Mouse (Mus musculus): ENCODE measurements at regions not wholly inside any gene's neighbourhood (a gene's known extent, or its start where the extent isn't known, plus 50 kb on each side); places are given as distances from the start of the nearest gene placed in this dataset.

DNA sequence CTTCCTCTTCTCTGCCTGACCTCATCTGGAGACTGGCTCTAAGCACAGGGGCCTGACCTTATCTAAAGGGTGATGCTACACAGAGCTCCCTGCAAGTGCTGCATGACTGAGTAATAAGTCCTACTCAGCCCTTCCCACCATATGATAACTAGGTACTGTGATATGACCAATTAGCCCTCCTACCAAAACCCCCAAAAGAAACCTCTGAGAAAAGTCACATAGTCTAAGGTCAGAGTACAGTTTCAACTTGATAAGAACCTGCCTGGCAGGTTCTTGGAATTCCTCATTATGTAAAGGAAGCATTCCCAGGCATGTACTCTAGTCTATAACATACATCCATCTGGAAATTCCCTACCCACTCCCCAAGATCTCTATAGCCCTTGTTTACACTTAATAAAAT is 318.0 kb upstream of the C030005K15Rik start:
- Histone ChIP-seq H3K27me3 (ENCODE audit: insufficient read depth, low read length) (no peaks in the 10 kb centered on the region), H3K4me3 (ENCODE audit: low read depth, low read length) (no peak overlapping the region), H3K9me3 (replicated peaks) (no peaks in the 10 kb centered on the region), H3K36me3 (replicated peaks) (no peaks in the 10 kb centered on the region), H3K4me1 (ENCODE audit: insufficient read depth, low read depth, low read length) (no peaks in the 10 kb centered on the region)
- DNase-seq (ENCODE audit: low spot score) (no peak), ATAC-seq (ENCODE audit: extremely low read depth, insufficient number of reproducible peaks, low FRiP score, poor library complexity, severe bottlenecking) (no peak)
- TF ChIP-seq POLR2AphosphoS5 (IDR thresholded peaks at IDR 0.05; ENCODE audit: insufficient replicate concordance, low read depth, low read length): no peak
- TF ChIP-seq GATA2 (IDR thresholded peaks at IDR 0.05; ENCODE audit: borderline replicate concordance, low read depth, low read length): no peak
- TF ChIP-seq GATA1 (IDR thresholded peaks at IDR 0.05; ENCODE audit: borderline replicate concordance, low read length): no peak
- no peak for TF ChIP-seq CTCF (IDR thresholded peaks at IDR 0.05; ENCODE audit: low read depth, low read length)
- TF ChIP-seq TAL1 (conservative IDR thresholded peaks at IDR 0.05; ENCODE audit: low read depth, low read length): no peak

DNA sequence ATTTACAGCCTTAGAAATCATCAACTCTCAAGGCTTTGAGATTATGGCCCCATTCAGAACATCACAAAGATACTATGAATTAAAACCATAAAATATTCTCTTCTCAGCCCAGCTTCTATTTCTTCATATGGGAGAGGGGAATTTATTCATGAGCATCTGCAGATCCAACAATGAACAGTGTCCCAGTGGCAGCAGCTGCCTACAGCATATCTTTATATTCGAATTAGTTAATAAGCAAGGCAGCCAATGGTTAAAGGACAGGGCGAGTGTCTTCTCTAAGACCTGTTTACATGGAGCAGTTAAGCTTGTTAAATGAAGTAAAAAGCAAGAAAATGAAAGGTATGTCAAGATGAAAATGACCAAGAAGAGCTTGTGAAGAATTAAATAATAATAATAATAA is 346.9 kb upstream of the C030005K15Rik start:
- H3K9me3 ChIP-seq (replicated peaks): no peaks in the 10 kb centered on the region
- no peaks in the 10 kb centered on the region for H3K27me3 ChIP-seq (ENCODE audit: insufficient read depth, low read length)
- H3K4me3 ChIP-seq (ENCODE audit: low read depth, low read length): no peak overlapping the region
- no peaks in the 10 kb centered on the region for H3K36me3 ChIP-seq (replicated peaks)
- no peaks in the 10 kb centered on the region for H3K4me1 ChIP-seq (ENCODE audit: insufficient read depth, low read depth, low read length)
- no peak for TF ChIP-seq GATA2 (IDR thresholded peaks at IDR 0.05; ENCODE audit: borderline replicate concordance, low read depth, low read length)
- TF ChIP-seq GATA1 (IDR thresholded peaks at IDR 0.05; ENCODE audit: borderline replicate concordance, low read length): no peak
- TF ChIP-seq CTCF (IDR thresholded peaks at IDR 0.05; ENCODE audit: low read depth, low read length): no peak
- TF ChIP-seq TAL1 (conservative IDR thresholded peaks at IDR 0.05; ENCODE audit: low read depth, low read length): no peak
- no peak for TF ChIP-seq POLR2AphosphoS5 (IDR thresholded peaks at IDR 0.05; ENCODE audit: insufficient replicate concordance, low read depth, low read length)
- DNase-seq (ENCODE audit: low spot score) (no peak), ATAC-seq (ENCODE audit: extremely low read depth, insufficient number of reproducible peaks, low FRiP score, poor library complexity, severe bottlenecking) (no peak)

DNA sequence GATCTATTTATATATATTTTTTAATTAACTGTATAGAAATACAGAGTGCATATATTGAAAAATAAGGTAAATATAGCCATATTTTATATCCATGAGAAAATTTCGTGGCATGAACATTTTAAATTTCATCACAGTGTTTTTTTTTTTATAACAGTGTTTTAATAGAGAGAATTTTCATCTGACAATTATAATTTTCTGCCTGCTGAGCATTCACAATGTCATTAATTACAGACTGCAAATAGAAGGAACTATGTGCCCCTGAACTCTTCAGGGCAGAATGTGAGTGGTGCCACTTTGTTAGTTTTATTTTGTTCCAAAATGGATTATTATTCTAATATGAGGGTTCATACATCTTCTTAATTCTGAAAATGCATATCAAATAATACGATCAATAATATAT is 358.3 kb upstream of the C030005K15Rik start:
- H3K27me3 ChIP-seq (ENCODE audit: insufficient read depth, low read length): no peaks in the 10 kb centered on the region
- no peaks in the 10 kb centered on the region for H3K9me3 ChIP-seq (replicated peaks)
- H3K4me1 ChIP-seq (ENCODE audit: insufficient read depth, low read depth, low read length): no peaks in the 10 kb centered on the region
- DNase-seq (ENCODE audit: low spot score): no peak
- ATAC-seq (ENCODE audit: extremely low read depth, insufficient number of reproducible peaks, low FRiP score, poor library complexity, severe bottlenecking): no peak
- H3K4me3 ChIP-seq (ENCODE audit: low read depth, low read length): no peak overlapping the region
- TF ChIP-seq POLR2AphosphoS5 (IDR thresholded peaks at IDR 0.05; ENCODE audit: insufficient replicate concordance, low read depth, low read length) (no peak), TAL1 (conservative IDR thresholded peaks at IDR 0.05; ENCODE audit: low read depth, low read length) (no peak), CTCF (IDR thresholded peaks at IDR 0.05; ENCODE audit: low read depth, low read length) (no peak)
- no peaks in the 10 kb centered on the region for H3K36me3 ChIP-seq (replicated peaks)

DNA sequence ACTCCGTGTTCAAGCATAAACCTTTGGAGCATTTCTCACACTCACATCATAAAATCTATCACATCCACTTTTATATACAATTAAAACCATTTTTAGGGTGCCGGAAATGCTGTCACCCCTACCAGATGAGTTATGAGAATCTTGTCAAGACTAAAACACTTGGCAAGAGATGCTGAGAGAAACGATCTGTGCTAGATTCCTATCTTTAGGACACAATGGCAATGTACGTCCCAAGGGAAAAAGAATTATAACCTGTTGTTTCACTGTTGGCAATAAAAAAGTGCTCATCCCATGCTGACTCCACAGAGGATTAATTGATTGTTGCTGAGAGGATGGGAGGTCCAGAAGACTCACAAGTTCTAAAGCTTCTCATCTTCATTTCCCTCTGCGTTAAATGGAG is 389.7 kb upstream of the C030005K15Rik start:
- ATAC-seq (ENCODE audit: extremely low read depth, insufficient number of reproducible peaks, low FRiP score, poor library complexity, severe bottlenecking): no peak
- no peak for DNase-seq (ENCODE audit: low spot score)
- H3K4me1 ChIP-seq (ENCODE audit: insufficient read depth, low read depth, low read length): no peaks in the 10 kb centered on the region
- TF ChIP-seq GATA1 (IDR thresholded peaks at IDR 0.05; ENCODE audit: borderline replicate concordance, low read length) (no peak), POLR2AphosphoS5 (IDR thresholded peaks at IDR 0.05; ENCODE audit: insufficient replicate concordance, low read depth, low read length) (no peak), CTCF (IDR thresholded peaks at IDR 0.05; ENCODE audit: low read depth, low read length) (no peak), TAL1 (conservative IDR thresholded peaks at IDR 0.05; ENCODE audit: low read depth, low read length) (no peak), GATA2 (IDR thresholded peaks at IDR 0.05; ENCODE audit: borderline replicate concordance, low read depth, low read length) (no peak)
- H3K27me3 ChIP-seq (ENCODE audit: insufficient read depth, low read length): no peaks in the 10 kb centered on the region
- no peaks in the 10 kb centered on the region for H3K9me3 ChIP-seq (replicated peaks)
- H3K36me3 ChIP-seq (replicated peaks): no peaks in the 10 kb centered on the region
- H3K4me3 ChIP-seq (ENCODE audit: low read depth, low read length): no peak overlapping the region

DNA sequence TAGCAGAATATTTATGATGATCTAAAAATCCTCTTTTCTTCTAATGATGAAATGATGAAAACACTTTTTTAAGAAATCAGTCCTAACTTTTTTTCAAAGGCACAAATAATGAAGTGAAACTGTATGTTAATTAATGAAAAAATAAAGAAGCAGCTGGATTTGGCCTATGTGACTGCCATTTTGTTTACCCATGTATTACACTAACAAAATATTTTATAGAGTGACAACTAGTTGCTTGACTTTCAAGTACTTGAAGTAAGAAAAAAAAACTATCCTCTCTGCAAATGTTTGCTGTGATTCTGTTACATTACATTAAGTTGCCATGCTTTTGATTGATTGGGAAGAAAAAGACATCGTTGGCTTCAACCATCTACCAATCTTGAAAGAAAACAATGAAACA is 399.2 kb upstream of the C030005K15Rik start:
- ATAC-seq (ENCODE audit: extremely low read depth, insufficient number of reproducible peaks, low FRiP score, poor library complexity, severe bottlenecking) (no peak), DNase-seq (ENCODE audit: low spot score) (no peak)
- TF ChIP-seq GATA1 (IDR thresholded peaks at IDR 0.05; ENCODE audit: borderline replicate concordance, low read length): no peak
- no peak for TF ChIP-seq POLR2AphosphoS5 (IDR thresholded peaks at IDR 0.05; ENCODE audit: insufficient replicate concordance, low read depth, low read length)
- TF ChIP-seq GATA2 (IDR thresholded peaks at IDR 0.05; ENCODE audit: borderline replicate concordance, low read depth, low read length): no peak
- TF ChIP-seq TAL1 (conservative IDR thresholded peaks at IDR 0.05; ENCODE audit: low read depth, low read length): no peak
- TF ChIP-seq CTCF (IDR thresholded peaks at IDR 0.05; ENCODE audit: low read depth, low read length): no peak
- H3K4me3 ChIP-seq (ENCODE audit: low read depth, low read length): no peak overlapping the region
- H3K27me3 ChIP-seq (ENCODE audit: insufficient read depth, low read length): no peaks in the 10 kb centered on the region
- no peaks in the 10 kb centered on the region for H3K4me1 ChIP-seq (ENCODE audit: insufficient read depth, low read depth, low read length)
- no peaks in the 10 kb centered on the region for H3K36me3 ChIP-seq (replicated peaks)
- no peaks in the 10 kb centered on the region for H3K9me3 ChIP-seq (replicated peaks)

DNA sequence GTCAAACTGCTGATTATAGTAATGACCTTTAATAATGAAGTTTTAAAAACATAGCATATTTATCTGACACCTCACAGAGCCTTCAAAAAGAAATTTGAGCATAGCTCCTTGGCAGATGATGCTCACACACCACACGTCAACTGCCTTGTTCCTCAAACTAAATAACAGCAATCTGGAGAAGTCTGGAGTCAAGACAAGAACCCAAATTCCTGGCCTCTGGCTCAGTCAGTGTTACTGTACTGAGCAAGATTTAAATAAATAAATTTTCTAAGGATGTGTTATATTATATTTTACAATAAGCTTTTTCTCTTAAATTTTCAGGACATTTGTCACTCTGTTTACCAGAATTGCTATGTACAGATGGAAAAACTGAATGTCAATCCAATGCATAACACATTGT is 408.5 kb upstream of the C030005K15Rik start:
- no peaks in the 10 kb centered on the region for H3K4me1 ChIP-seq (ENCODE audit: insufficient read depth, low read depth, low read length)
- H3K36me3 ChIP-seq (replicated peaks): no peaks in the 10 kb centered on the region
- no peak for TF ChIP-seq TAL1 (conservative IDR thresholded peaks at IDR 0.05; ENCODE audit: low read depth, low read length)
- TF ChIP-seq POLR2AphosphoS5 (IDR thresholded peaks at IDR 0.05; ENCODE audit: insufficient replicate concordance, low read depth, low read length): no peak
- no peak for TF ChIP-seq GATA1 (IDR thresholded peaks at IDR 0.05; ENCODE audit: borderline replicate concordance, low read length)
- TF ChIP-seq GATA2 (IDR thresholded peaks at IDR 0.05; ENCODE audit: borderline replicate concordance, low read depth, low read length): no peak
- TF ChIP-seq CTCF (IDR thresholded peaks at IDR 0.05; ENCODE audit: low read depth, low read length): no peak
- no peak for ATAC-seq (ENCODE audit: extremely low read depth, insufficient number of reproducible peaks, low FRiP score, poor library complexity, severe bottlenecking)
- no peaks in the 10 kb centered on the region for H3K9me3 ChIP-seq (replicated peaks)
- no peak for DNase-seq (ENCODE audit: low spot score)
- no peaks in the 10 kb centered on the region for H3K27me3 ChIP-seq (ENCODE audit: insufficient read depth, low read length)
- H3K4me3 ChIP-seq (ENCODE audit: low read depth, low read length): no peak overlapping the region

DNA sequence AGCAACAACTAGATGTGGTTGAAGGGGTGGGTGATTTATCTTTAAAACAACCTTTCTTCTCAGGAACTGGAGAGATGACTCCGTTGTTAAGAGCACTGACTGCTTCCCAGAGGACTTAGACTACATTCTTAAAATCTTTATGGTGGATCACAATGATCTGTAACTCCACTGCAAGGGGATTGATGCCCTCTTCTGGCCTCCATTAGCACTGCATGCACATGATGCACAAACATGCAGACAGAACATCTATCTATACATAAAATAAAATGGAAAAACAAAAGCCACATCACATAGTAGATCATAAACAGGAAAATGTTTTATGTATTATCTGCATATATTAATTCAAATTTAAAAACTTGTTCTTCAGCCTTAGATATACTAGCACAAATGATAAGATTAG is 419.2 kb upstream of the C030005K15Rik start:
- TF ChIP-seq POLR2AphosphoS5 (IDR thresholded peaks at IDR 0.05; ENCODE audit: insufficient replicate concordance, low read depth, low read length): no peak
- TF ChIP-seq TAL1 (conservative IDR thresholded peaks at IDR 0.05; ENCODE audit: low read depth, low read length): no peak
- no peak for TF ChIP-seq GATA2 (IDR thresholded peaks at IDR 0.05; ENCODE audit: borderline replicate concordance, low read depth, low read length)
- TF ChIP-seq CTCF (IDR thresholded peaks at IDR 0.05; ENCODE audit: low read depth, low read length): no peak
- no peak for TF ChIP-seq GATA1 (IDR thresholded peaks at IDR 0.05; ENCODE audit: borderline replicate concordance, low read length)
- DNase-seq (ENCODE audit: low spot score): no peak
- Histone ChIP-seq H3K27me3 (ENCODE audit: insufficient read depth, low read length) (no peaks in the 10 kb centered on the region), H3K9me3 (replicated peaks) (no peaks in the 10 kb centered on the region), H3K4me1 (ENCODE audit: insufficient read depth, low read depth, low read length) (no peaks in the 10 kb centered on the region), H3K36me3 (replicated peaks) (no peaks in the 10 kb centered on the region), H3K4me3 (ENCODE audit: low read depth, low read length) (no peak overlapping the region)
- ATAC-seq (ENCODE audit: extremely low read depth, insufficient number of reproducible peaks, low FRiP score, poor library complexity, severe bottlenecking): no peak
